Mouse (Mus musculus): ENCODE measurements around the gene Ctcfl.
A peak's percentile ranks its signal among the peaks of the same experiment; 100 is the strongest.

Ctcfl gene

DNA sequence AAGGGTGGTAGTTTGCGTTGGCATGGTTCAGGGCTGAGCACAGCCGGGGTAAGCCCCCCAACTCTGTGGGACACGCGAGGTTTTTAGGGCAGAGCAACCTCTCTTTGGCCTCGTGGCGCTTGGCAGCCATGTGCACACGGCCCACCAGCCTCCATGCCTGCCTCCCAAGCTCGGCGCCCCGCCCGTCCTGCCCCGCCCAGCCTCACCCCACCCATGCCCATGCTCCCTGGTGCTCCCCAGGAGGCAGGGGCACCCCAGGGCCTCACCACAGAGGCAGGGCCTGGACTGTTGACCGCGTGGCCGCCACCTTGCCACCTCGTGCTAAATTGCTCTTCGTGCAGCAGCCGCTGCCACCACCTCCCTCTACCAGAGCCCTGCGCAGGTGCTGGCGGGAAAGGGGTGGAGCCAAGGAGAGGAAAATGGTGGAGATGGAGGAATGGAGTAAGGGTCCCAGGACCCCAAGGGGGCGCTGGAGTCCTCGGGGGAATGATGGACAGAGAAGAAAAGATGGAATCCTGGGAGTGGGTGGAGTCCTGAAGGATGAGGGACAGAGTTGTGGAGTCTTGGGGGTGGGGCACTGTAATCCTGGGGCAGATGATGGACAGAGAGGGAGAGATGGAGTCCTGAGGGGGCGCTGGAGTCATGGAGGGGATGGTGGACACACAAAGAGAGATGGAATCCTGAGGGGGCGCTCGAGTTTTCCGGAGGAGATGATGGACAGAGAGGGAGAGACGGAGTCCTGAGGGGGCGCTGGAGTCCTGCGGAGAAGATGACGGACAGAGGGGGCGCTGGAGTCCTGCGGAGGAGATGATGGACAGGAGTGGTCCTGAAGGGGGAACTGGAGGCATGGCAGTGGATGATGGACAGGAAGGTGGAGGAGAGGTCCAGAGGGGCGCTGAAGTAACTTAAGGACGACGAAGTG, at the start of gene Ctcfl:
Ctcfl (minus strand) TSS at position 503 of the 922 bp plus-strand sequence.
- DNase-seq (ENCODE audit: low read depth): no peak

DNA sequence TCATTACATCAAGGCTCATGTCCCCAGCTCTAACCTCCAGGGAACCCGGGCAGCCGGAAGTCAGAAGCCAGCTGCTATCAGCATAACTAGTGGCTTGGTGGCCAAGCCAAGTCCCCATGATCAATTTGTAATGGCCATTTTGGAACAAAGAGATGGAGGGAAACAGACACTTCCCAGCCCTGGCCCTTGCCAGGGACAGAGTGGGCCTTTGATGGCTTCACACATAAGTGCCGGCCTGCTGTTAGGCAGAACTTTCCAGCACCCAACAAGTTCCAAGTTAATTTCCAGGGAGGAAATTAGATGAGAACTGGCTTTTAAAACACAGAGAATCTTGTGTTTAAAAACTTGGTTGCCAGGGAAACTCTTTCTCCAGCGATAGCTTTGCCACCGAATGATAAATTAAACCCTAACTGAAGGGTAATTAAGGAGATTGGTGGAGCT, 49.1 kb upstream of the Ctcfl start:
- no peak for DNase-seq (ENCODE audit: low read depth)

GRCm38 (mm10) chr2:173165357-173165756, 46.0 kb upstream of the Ctcfl start:
- no peak for DNase-seq (ENCODE audit: low read depth)

GRCm38 (mm10) chr2:173164946-173165345, 45.6 kb upstream of the Ctcfl start:
- no peak for DNase-seq (ENCODE audit: low read depth)

DNA sequence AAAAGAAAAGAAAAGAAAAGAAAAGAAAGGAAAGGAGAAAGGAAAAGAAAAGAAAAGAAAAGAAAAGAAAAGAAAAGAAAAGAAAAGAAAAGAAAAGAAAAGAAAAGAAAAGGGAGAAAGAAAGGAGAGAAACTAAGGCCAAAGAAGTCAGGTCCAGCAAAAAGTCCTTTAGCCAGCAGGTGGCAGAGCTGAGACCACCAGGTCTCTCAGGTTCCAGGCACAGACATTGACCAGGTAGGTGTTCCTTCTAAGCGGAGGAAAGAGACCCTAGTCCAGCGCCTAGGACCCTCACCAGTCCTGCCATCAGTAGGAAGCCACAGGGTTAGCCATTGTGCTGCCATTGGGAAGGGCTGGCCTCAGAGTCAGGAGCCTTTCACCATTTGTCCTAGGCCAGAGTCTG, 45.0 kb upstream of the Ctcfl start:
- peak; percentile 52 for DNase-seq (ENCODE audit: low read depth)

DNA sequence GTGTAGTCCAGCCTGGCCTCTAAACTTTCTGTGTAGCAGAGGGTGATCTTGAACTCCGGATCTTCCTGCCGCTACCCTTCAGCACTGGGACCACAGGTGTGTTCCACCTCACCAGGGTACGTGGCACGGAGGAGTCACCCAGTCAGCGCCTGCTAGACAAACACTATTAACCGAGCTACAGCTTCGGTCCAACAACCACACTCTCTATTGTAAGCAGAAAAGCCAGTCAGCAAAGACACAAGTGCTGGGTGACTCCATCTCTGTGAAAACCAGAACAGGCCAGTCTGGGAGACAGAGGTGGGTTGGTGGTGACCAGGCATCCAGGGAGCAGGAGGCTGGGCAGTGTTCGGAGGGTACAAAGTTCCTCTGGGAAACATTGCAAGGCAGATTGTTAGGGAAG, 44.1 kb upstream of the Ctcfl start:
- DNase-seq (ENCODE audit: low read depth): no peak

DNA sequence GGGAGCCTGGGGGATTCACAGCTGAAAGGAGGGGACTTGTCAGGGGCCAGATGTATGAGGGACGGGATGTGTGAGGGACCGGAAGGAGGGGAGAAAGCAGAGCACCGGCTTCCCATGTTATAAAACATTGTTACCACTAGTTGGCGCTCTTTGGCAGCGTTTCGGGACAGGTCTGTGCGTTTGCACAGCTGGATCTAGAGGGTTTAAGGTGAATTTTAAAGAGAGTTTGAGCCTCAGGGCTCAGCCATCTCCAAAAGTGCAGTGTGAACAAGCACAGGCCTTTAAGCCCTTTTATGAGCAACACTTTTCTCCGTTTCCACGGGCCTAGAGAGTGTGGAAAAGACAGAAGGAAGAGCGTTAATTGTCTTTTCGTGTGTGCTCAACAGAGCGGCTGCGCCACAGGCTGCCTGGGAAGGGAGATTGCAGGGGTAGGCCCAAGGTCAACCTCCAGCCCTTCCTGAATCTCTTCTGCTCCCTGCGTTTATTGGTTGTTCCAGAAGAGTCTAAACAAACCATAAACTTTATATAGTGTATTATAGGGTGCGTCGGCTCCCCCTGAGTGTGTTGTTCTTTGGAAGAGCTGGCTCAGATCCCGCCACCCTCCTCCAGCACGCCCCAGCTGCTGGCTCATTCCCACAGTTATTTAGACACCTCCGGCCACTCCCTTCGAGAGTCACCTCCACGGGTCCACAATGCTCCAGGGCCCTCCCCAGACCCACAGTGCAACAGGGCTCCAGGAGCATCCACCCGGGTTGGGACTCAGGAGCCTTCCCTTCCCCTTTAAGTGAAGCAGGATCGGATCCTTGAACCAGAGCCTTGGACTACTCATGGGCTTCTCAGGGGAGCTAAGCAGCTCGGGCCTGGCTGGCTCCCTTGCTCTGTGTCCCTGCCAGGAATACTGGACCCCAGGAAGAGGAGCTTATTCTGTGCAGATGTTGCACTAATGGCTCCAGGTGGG, 40.3 kb upstream of the Ctcfl start:
- DNase-seq (ENCODE audit: low read depth): peak; percentile 79

GRCm38 (mm10) chr2:173158390-173159055, 39.2 kb upstream of the Ctcfl start:
- no peak for DNase-seq (ENCODE audit: low read depth)

DNA sequence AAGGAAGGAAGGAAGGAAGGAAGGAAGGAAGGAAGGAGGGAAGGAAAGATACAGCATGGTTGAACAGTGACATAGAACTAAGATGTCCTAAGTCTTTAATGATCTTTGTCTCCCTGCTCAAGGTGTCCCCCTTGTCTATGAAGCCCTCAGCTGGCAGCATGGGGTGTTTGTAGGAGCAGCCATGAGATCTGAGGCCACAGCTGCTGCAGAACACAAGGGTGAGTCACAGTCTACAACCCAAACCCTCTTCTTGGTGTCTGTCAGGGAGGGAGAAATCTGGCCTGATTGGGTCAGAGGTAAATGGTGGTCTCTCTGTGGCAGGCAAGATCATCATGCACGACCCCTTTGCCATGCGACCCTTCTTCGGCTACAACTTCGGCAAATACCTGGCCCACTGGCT, 38.5 kb upstream of the Ctcfl start:
- no peak for DNase-seq (ENCODE audit: low read depth)

GRCm38 (mm10) chr2:173157376-173157775, 38.1 kb upstream of the Ctcfl start:
- no peak for DNase-seq (ENCODE audit: low read depth)

DNA sequence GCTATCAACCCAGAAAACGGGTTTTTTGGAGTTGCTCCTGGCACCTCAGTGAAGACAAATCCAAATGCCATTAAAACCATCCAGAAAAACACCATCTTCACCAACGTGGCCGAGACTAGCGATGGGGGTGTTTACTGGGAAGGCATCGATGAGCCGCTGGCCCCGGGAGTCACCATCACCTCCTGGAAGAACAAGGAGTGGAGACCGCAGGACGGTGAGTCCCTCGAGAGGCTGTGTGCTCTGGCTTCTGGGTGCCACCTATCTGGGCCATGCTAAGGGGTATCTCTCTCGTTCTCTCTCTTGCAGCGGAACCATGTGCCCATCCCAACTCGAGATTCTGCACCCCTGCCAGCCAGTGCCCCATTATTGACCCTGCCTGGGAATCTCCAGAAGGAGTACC, 37.6 kb upstream of the Ctcfl start:
- no peak for DNase-seq (ENCODE audit: low read depth)

GRCm38 (mm10) chr2:173155907-173156306, 36.6 kb upstream of the Ctcfl start:
- no peak for DNase-seq (ENCODE audit: low read depth)

DNA sequence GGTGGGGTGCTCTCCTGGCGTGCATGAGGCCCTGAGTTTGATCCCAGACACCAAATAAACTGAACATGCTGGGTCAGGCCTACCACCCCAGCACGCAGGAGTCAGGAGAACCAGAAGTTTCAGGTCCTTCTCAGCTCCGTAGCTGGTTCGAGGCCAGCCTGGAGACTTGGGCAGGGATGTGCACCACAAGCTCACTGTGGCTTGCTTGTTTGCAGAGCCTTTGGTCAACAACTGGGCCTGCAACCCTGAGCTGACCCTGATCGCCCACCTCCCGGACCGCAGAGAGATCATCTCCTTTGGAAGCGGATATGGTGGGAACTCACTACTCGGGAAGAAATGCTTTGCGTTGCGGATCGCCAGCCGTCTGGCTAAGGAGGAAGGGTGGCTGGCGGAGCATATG, 35.6 kb upstream of the Ctcfl start:
- DNase-seq (ENCODE audit: low read depth): no peak

DNA sequence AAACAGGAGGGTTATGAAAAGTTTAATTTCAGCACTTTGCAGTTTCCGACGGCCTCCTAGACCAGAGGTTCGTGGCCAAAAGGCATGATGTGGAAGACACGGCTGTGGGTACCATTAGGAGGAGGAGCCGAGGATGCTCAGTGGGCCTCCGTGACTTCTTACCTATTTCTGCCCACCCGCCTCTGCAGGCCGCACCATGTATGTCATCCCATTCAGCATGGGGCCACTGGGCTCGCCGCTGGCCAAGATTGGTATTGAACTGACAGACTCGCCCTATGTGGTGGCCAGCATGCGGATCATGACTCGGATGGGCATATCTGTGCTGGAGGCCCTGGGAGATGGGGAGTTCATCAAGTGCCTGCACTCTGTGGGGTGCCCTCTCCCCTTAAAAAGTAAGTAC, 35.2 kb upstream of the Ctcfl start:
- no peak for DNase-seq (ENCODE audit: low read depth)

- no peak for DNase-seq (ENCODE audit: low read depth)
Observed at GRCm38 (mm10) chr2:173153266-173153665, 33.9 kb upstream of the Ctcfl start.

- DNase-seq (ENCODE audit: low read depth): no peak
Observed at GRCm38 (mm10) chr2:173152436-173153151, 33.3 kb upstream of the Ctcfl start, which contains the start of gene Pck1. Gene Pck1 (plus strand): TSS chr2:173153048.

DNA sequence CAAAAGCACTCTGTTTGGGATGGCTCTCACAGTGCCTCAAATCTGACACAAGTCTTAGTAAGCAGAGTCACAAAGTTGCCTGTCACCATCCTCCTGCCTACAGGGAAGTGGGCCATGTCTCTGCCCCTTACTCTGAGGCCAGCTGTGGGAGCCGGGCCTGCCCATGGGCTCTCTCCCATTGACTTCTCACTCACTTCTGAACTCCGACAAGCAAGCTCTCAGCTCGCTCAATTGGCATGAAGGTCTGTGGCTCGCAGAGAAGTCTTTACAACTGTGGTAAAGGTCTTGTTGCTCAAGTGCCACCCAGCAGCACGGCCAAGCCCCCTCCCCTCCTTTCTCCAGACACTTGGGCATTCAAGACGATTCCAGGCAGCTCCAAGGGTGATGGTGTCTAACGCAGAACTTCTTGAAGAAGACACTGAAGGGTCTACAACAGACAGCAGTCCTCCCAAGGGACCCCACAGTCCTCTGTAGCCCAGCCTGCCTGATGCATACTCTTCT, 32.5 kb upstream of the Ctcfl start:
- DNase-seq (ENCODE audit: low read depth): no peak

- DNase-seq (ENCODE audit: low read depth): no peak
Observed at GRCm38 (mm10) chr2:173151352-173151751, 32.0 kb upstream of the Ctcfl start.

- DNase-seq (ENCODE audit: low read depth): no peak
Observed at GRCm38 (mm10) chr2:173148001-173148400, 28.7 kb upstream of the Ctcfl start.

DNA sequence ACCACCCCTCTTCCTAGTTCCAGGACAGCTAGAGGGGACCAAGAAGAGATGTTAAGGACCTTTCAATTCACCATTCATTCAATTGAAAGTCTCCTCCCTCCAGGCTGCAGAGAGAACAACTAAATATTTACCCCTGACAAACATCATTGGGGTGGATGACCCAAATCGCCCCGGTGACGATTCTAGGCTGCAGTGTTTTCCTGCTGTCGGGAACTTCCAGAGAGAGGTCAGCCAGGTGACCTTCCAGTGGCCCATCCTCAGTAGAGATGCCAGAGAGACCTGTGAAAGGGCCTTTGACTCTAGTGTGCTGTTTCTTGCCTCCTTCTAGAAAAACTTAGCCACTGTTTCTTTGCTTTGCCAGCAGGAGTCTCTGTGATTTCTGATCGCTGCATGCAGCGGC, 27.4 kb upstream of the Ctcfl start:
- no peak for DNase-seq (ENCODE audit: low read depth)

- no peak for DNase-seq (ENCODE audit: low read depth)
Observed at GRCm38 (mm10) chr2:173145808-173146207, 26.5 kb upstream of the Ctcfl start.

All from naive thymus-derived CD4-positive, alpha-beta T cell, adult 2 months (primary cell).